Mouse (Mus musculus): ENCODE results near the gene Tspan32. TPM values are rescaled to one million over a fixed set of nuclear protein-coding genes. Genes with fewer than 3 reads are reported as not detected.
A peak's percentile ranks its signal among the peaks of the same experiment; 100 is the strongest.

Gene Tspan32
- polyA plus RNA-seq, 1 experiment from 2014 or later, result 3.5 TPM

- no peak for DNase-seq (ENCODE audit: low spot score)
- Histone ChIP-seq H3K36me3 (ENCODE audit: control insufficient read depth, insufficient read depth, low read length) (peaks cover 21% of the 10 kb centered on the region; the same call in 1 of the 2 replicates), H3K4me1 (ENCODE audit: control insufficient read depth, insufficient read depth, low read length) (peaks cover 51% of the 10 kb centered on the region), H3K27me3 (replicated peaks; ENCODE audit: control insufficient read depth, insufficient read depth, low read length) (no peaks in the 10 kb centered on the region), H3K4me2 (ENCODE audit: low read depth, low read length) (peak overlapping the region; percentile 63), H3K9ac (ENCODE audit: low read depth, low read length) (peak overlapping the region; percentile 86), H3K9me3 (ENCODE audit: control insufficient read depth, low read length) (no peaks in the 10 kb centered on the region), H3K4me3 (ENCODE audit: low read depth, low read length) (peak overlapping the region; percentile 73), H3K27ac (replicated peaks; ENCODE audit: low read depth, low read length) (no peak overlapping the region; the same call in 1 of the 2 replicates)
- no peak for ATAC-seq (ENCODE audit: low read depth)
- WGBS, result 35% methylated on average over 11 of the region's 11 CpGs
Observed at GRCm38 (mm10) chr7:143053961-143054611, 49.2 kb downstream of the Tspan32 start.

GRCm38 (mm10) chr7:143054612-143054965, 49.7 kb downstream of the Tspan32 start:
- Histone ChIP-seq H3K4me3 (ENCODE audit: low read depth, low read length) (peak overlapping the region; percentile 73), H3K9ac (ENCODE audit: low read depth, low read length) (peak overlapping the region; percentile 86), H3K4me1 (ENCODE audit: control insufficient read depth, insufficient read depth, low read length) (peaks cover 54% of the 10 kb centered on the region), H3K4me2 (ENCODE audit: low read depth, low read length) (peak overlapping the region; percentile 63), H3K36me3 (ENCODE audit: control insufficient read depth, insufficient read depth, low read length) (peaks cover 21% of the 10 kb centered on the region; the same call in 1 of the 2 replicates), H3K27ac (replicated peaks; ENCODE audit: low read depth, low read length) (no peak overlapping the region; the same call in 1 of the 2 replicates), H3K9me3 (ENCODE audit: control insufficient read depth, low read length) (no peaks in the 10 kb centered on the region), H3K27me3 (replicated peaks; ENCODE audit: control insufficient read depth, insufficient read depth, low read length) (no peaks in the 10 kb centered on the region)
- DNase-seq (ENCODE audit: low spot score) (no peak), ATAC-seq (ENCODE audit: low read depth) (no peak)
- WGBS, result 33% methylated on average over 3 of the region's 3 CpGs

- Histone ChIP-seq H3K9ac (ENCODE audit: low read depth, low read length) (peak overlapping the region; percentile 86), H3K27ac (replicated peaks; ENCODE audit: low read depth, low read length) (no peak overlapping the region; the same call in none of the 2 replicates), H3K27me3 (replicated peaks; ENCODE audit: control insufficient read depth, insufficient read depth, low read length) (no peaks in the 10 kb centered on the region), H3K36me3 (ENCODE audit: control insufficient read depth, insufficient read depth, low read length) (peaks cover 24% of the 10 kb centered on the region; the same call in 1 of the 2 replicates), H3K9me3 (ENCODE audit: control insufficient read depth, low read length) (no peaks in the 10 kb centered on the region), H3K4me3 (ENCODE audit: low read depth, low read length) (peak overlapping the region; percentile 73), H3K4me1 (ENCODE audit: control insufficient read depth, insufficient read depth, low read length) (peaks cover 54% of the 10 kb centered on the region), H3K4me2 (ENCODE audit: low read depth, low read length) (peak overlapping the region; percentile 63)
- no peak for ATAC-seq (ENCODE audit: low read depth)
- WGBS, result 81% methylated on average over 3 of the region's 3 CpGs
- no peak for DNase-seq (ENCODE audit: low spot score)
Observed at GRCm38 (mm10) chr7:143055001-143055400, 50.2 kb downstream of the Tspan32 start.

- Histone ChIP-seq H3K4me3 (ENCODE audit: low read depth, low read length) (peak overlapping the region; percentile 73), H3K9me3 (ENCODE audit: control insufficient read depth, low read length) (no peaks in the 10 kb centered on the region), H3K36me3 (ENCODE audit: control insufficient read depth, insufficient read depth, low read length) (peaks cover 25% of the 10 kb centered on the region; the same call in 1 of the 2 replicates), H3K27me3 (replicated peaks; ENCODE audit: control insufficient read depth, insufficient read depth, low read length) (no peaks in the 10 kb centered on the region), H3K4me1 (ENCODE audit: control insufficient read depth, insufficient read depth, low read length) (peaks cover 54% of the 10 kb centered on the region), H3K4me2 (ENCODE audit: low read depth, low read length) (peak overlapping the region; percentile 63), H3K9ac (ENCODE audit: low read depth, low read length) (peak overlapping the region; percentile 86), H3K27ac (replicated peaks; ENCODE audit: low read depth, low read length) (peak overlapping the region; percentile 13)
- ATAC-seq (ENCODE audit: low read depth) (no peak), DNase-seq (ENCODE audit: low spot score) (no peak)
- 68% methylated on average over 11 of the region's 11 CpGs for WGBS
Observed at GRCm38 (mm10) chr7:143055499-143056186, 50.8 kb downstream of the Tspan32 start.

GRCm38 (mm10) chr7:143057023-143057422, 52.2 kb downstream of the Tspan32 start:
- ATAC-seq (ENCODE audit: low read depth), result no peak
- Histone ChIP-seq H3K9me3 (ENCODE audit: control insufficient read depth, low read length) (no peaks in the 10 kb centered on the region), H3K4me1 (ENCODE audit: control insufficient read depth, insufficient read depth, low read length) (peaks cover 51% of the 10 kb centered on the region), H3K9ac (ENCODE audit: low read depth, low read length) (0 out of 2 replicates have a peak overlapping the region, but pooled peaks have one; percentile 30), H3K4me3 (ENCODE audit: low read depth, low read length) (no peak overlapping the region), H3K27me3 (replicated peaks; ENCODE audit: control insufficient read depth, insufficient read depth, low read length) (no peaks in the 10 kb centered on the region), H3K27ac (replicated peaks; ENCODE audit: low read depth, low read length) (0 out of 2 replicates have a peak overlapping the region, but pooled peaks have one; percentile 8), H3K4me2 (ENCODE audit: low read depth, low read length) (no peak overlapping the region), H3K36me3 (ENCODE audit: control insufficient read depth, insufficient read depth, low read length) (peaks cover 32% of the 10 kb centered on the region)
- 86% methylated on average over 5 of the region's 5 CpGs for WGBS
- DNase-seq (ENCODE audit: low spot score), result no peak

GRCm38 (mm10) chr7:143057667-143058220, 52.9 kb downstream of the Tspan32 start:
- Histone ChIP-seq H3K4me3 (ENCODE audit: low read depth, low read length) (no peak overlapping the region), H3K36me3 (ENCODE audit: control insufficient read depth, insufficient read depth, low read length) (peaks cover 39% of the 10 kb centered on the region), H3K27me3 (replicated peaks; ENCODE audit: control insufficient read depth, insufficient read depth, low read length) (no peaks in the 10 kb centered on the region), H3K9ac (ENCODE audit: low read depth, low read length) (no peak overlapping the region), H3K4me1 (ENCODE audit: control insufficient read depth, insufficient read depth, low read length) (peaks cover 47% of the 10 kb centered on the region), H3K4me2 (ENCODE audit: low read depth, low read length) (no peak overlapping the region; the same call in 1 of the 2 replicates), H3K9me3 (ENCODE audit: control insufficient read depth, low read length) (no peaks in the 10 kb centered on the region), H3K27ac (replicated peaks; ENCODE audit: low read depth, low read length) (peak overlapping the region; percentile 62)
- WGBS, result 83% methylated on average over 9 of the region's 9 CpGs
- no peak for ATAC-seq (ENCODE audit: low read depth)
- DNase-seq (ENCODE audit: low spot score), result no peak

- Histone ChIP-seq H3K4me3 (ENCODE audit: low read depth, low read length) (no peak overlapping the region), H3K9ac (ENCODE audit: low read depth, low read length) (no peak overlapping the region), H3K4me2 (ENCODE audit: low read depth, low read length) (peak overlapping the region; percentile 23), H3K36me3 (ENCODE audit: control insufficient read depth, insufficient read depth, low read length) (peaks cover 44% of the 10 kb centered on the region), H3K4me1 (ENCODE audit: control insufficient read depth, insufficient read depth, low read length) (peaks cover 47% of the 10 kb centered on the region), H3K9me3 (ENCODE audit: control insufficient read depth, low read length) (no peaks in the 10 kb centered on the region), H3K27ac (replicated peaks; ENCODE audit: low read depth, low read length) (peak overlapping the region; percentile 62), H3K27me3 (replicated peaks; ENCODE audit: control insufficient read depth, insufficient read depth, low read length) (no peaks in the 10 kb centered on the region)
- WGBS, result 60% methylated on average over 5 of the region's 5 CpGs
- ATAC-seq (ENCODE audit: low read depth) (no peak), DNase-seq (ENCODE audit: low spot score) (peak; percentile 51)
Observed at GRCm38 (mm10) chr7:143058221-143058697, 53.4 kb downstream of the Tspan32 start.

- DNase-seq (ENCODE audit: low spot score) (peak; percentile 35), ATAC-seq (ENCODE audit: low read depth) (no peak)
- Histone ChIP-seq H3K9me3 (ENCODE audit: control insufficient read depth, low read length) (no peaks in the 10 kb centered on the region), H3K36me3 (ENCODE audit: control insufficient read depth, insufficient read depth, low read length) (peaks cover 55% of the 10 kb centered on the region), H3K27me3 (replicated peaks; ENCODE audit: control insufficient read depth, insufficient read depth, low read length) (no peaks in the 10 kb centered on the region), H3K4me3 (ENCODE audit: low read depth, low read length) (no peak overlapping the region), H3K4me2 (ENCODE audit: low read depth, low read length) (no peak overlapping the region), H3K27ac (replicated peaks; ENCODE audit: low read depth, low read length) (peak overlapping the region; percentile 62), H3K9ac (ENCODE audit: low read depth, low read length) (no peak overlapping the region; the same call in 1 of the 2 replicates), H3K4me1 (ENCODE audit: control insufficient read depth, insufficient read depth, low read length) (peaks cover 43% of the 10 kb centered on the region)
- WGBS, result 55% methylated on average over 5 of the region's 5 CpGs
Observed at GRCm38 (mm10) chr7:143059202-143059870, 54.5 kb downstream of the Tspan32 start.

Data from embryonic facial prominence, embryonic 14.5 days (tissue).